10 mouse cellular contexts compared by ENCODE assay signal in the genomic region with DNA sequence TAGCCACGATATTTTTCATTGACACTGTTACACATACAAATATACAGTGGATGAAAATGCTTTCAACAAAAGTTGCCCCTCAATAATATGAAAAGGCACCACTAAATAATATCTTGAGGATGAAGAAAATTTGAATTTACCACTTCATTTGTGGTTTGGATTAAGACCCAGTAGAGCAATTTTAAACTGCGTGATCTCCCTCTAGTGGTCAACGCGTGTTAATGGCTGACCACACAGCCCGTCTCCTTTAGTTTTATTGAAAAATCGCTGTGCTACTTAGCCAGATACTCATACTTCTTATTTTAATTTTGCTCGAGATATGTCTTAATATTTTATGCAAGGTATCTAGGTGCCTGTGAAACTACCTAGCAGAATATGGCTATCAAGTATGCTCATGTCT.
DNase-seq lines count a peak whose midpoint lies in the region; ATAC-seq and TF ChIP-seq lines count a peak whose summit lies in the region.
"Had no signal": no experiment of that assay in that cellular context is flagged by ENCODE, and none has a peak within 500 bp of the region (broad histone marks: within the 10 kb centered on the region; RNA-seq: fewer than 3 reads in every experiment).

No protein-coding gene starts in this region.

- no peaks in the 10 kb centered on the region for H3K9me3 ChIP-seq in heart, embryonic 12.5 days (replicated peaks)
- no peaks in the 10 kb centered on the region for H3K9me3 ChIP-seq in midbrain, embryonic 14.5 days (ENCODE audit: control insufficient read depth, low read length)
- no peaks in the 10 kb centered on the region for H3K9me3 ChIP-seq in midbrain, embryonic 15.5 days
- no peaks in the 10 kb centered on the region for H3K9me3 ChIP-seq in stomach, postnatal 0 days (ENCODE audit: control insufficient read depth, low read length)
- H3K9me3 ChIP-seq: embryonic facial prominence, embryonic 12.5 days; stomach, embryonic 15.5 days had no signal

- no peak overlapping the region for H3K4me2 ChIP-seq in heart, embryonic 12.5 days
- H3K4me2 ChIP-seq in midbrain, embryonic 14.5 days (ENCODE audit: low read length), result no peak overlapping the region
- H3K4me2 ChIP-seq in midbrain, embryonic 15.5 days, result no peak overlapping the region
- no peak overlapping the region for H3K4me2 ChIP-seq in stomach, postnatal 0 days (replicated peaks; ENCODE audit: low read depth)
- H3K4me2 ChIP-seq: embryonic facial prominence, embryonic 12.5 days; stomach, embryonic 15.5 days had no signal

- no peaks in the 10 kb centered on the region for H3K36me3 ChIP-seq in heart, embryonic 12.5 days
- no peaks in the 10 kb centered on the region for H3K36me3 ChIP-seq in midbrain, embryonic 14.5 days (ENCODE audit: control insufficient read depth, insufficient read depth, low read length)
- H3K36me3 ChIP-seq in midbrain, embryonic 15.5 days (replicated peaks), result no peaks in the 10 kb centered on the region
- no peaks in the 10 kb centered on the region for H3K36me3 ChIP-seq in stomach, postnatal 0 days (ENCODE audit: control insufficient read depth, insufficient read depth, low read length)
- H3K36me3 ChIP-seq: embryonic facial prominence, embryonic 12.5 days; stomach, embryonic 15.5 days had no signal

- ATAC-seq in heart, embryonic 12.5 days (ENCODE audit: insufficient number of reproducible peaks, low FRiP score), result no peak
- no peak for ATAC-seq in midbrain, embryonic 14.5 days (ENCODE audit: low FRiP score, low TSS enrichment)
- no peak for ATAC-seq in midbrain, embryonic 15.5 days (replicated peaks)
- ATAC-seq in stomach, postnatal 0 days (ENCODE audit: low FRiP score, low TSS enrichment), result no peak

- WGBS in heart, embryonic 12.5 days, result 24% methylated on average over 7 of the region's 7 CpGs
- 21% methylated on average over 7 of the region's 7 CpGs for WGBS in midbrain, embryonic 14.5 days
- 21% methylated on average over 7 of the region's 7 CpGs for WGBS in midbrain, embryonic 15.5 days
- WGBS in stomach, postnatal 0 days, result 15% methylated on average over 7 of the region's 7 CpGs

- no peak for TF ChIP-seq EP300 in stomach, postnatal 0 days (optimal IDR thresholded peaks at IDR 0.05)

- peak; percentile 3 for DNase-seq in heart, adult 8-10 months (ENCODE audit: low spot score)
- DNase-seq in midbrain, embryonic 14.5 days, result peak; percentile 87
- peak; percentile 19 for DNase-seq in embryo, embryonic 11.5 days (ENCODE audit: low read depth, low spot score)
- DNase-seq in stomach, postnatal 0 days (ENCODE audit: low spot score), result no peak
- no peak for DNase-seq in gastrocnemius, postnatal 36 days
- no peak for DNase-seq in spleen, postnatal 4 days (ENCODE audit: low spot score in 2 of 2)

- no peak overlapping the region for H3K4me3 ChIP-seq in heart, embryonic 12.5 days
- H3K4me3 ChIP-seq in midbrain, embryonic 14.5 days (replicated peaks; ENCODE audit: low read depth, low read length), result no peak overlapping the region
- H3K4me3 ChIP-seq in midbrain, embryonic 15.5 days, result no peak overlapping the region
- H3K4me3 ChIP-seq in stomach, postnatal 0 days (ENCODE audit: low read depth, low read length), result no peak overlapping the region
- H3K4me3 ChIP-seq: embryonic facial prominence, embryonic 12.5 days; stomach, embryonic 15.5 days had no signal

- H3K27ac ChIP-seq in heart, embryonic 12.5 days (ENCODE audit: poor library complexity, severe bottlenecking), result no peak overlapping the region
- no peak overlapping the region for H3K27ac ChIP-seq in midbrain, embryonic 14.5 days (replicated peaks; ENCODE audit: low read depth, low read length)
- no peak overlapping the region for H3K27ac ChIP-seq in midbrain, embryonic 15.5 days
- H3K27ac ChIP-seq in stomach, postnatal 0 days (replicated peaks), result no peak overlapping the region
- H3K27ac ChIP-seq: embryonic facial prominence, embryonic 12.5 days; stomach, embryonic 15.5 days had no signal

- no peaks in the 10 kb centered on the region for H3K27me3 ChIP-seq in heart, embryonic 12.5 days (replicated peaks)
- H3K27me3 ChIP-seq in midbrain, embryonic 14.5 days (ENCODE audit: control insufficient read depth, insufficient read depth, low read length), result no peaks in the 10 kb centered on the region
- no peaks in the 10 kb centered on the region for H3K27me3 ChIP-seq in midbrain, embryonic 15.5 days (replicated peaks)
- no peaks in the 10 kb centered on the region for H3K27me3 ChIP-seq in stomach, postnatal 0 days (ENCODE audit: control insufficient read depth, insufficient read depth, low read length)
- H3K27me3 ChIP-seq: embryonic facial prominence, embryonic 12.5 days; stomach, embryonic 15.5 days had no signal

- H3K9ac ChIP-seq in heart, embryonic 12.5 days, result no peak overlapping the region
- no peak overlapping the region for H3K9ac ChIP-seq in midbrain, embryonic 14.5 days (replicated peaks; ENCODE audit: low read length)
- H3K9ac ChIP-seq in midbrain, embryonic 15.5 days, result no peak overlapping the region
- H3K9ac ChIP-seq in stomach, postnatal 0 days (ENCODE audit: low read length), result no peak overlapping the region
- H3K9ac ChIP-seq: embryonic facial prominence, embryonic 12.5 days; stomach, embryonic 15.5 days had no signal

- peak; percentile 85 for TF ChIP-seq CTCF in stomach, postnatal 0 days (IDR thresholded peaks at IDR 0.05; ENCODE audit: low read depth)

- no peaks in the 10 kb centered on the region for H3K4me1 ChIP-seq in heart, embryonic 12.5 days (replicated peaks)
- no peaks in the 10 kb centered on the region for H3K4me1 ChIP-seq in midbrain, embryonic 14.5 days (ENCODE audit: control insufficient read depth, insufficient read depth, low read length)
- no peaks in the 10 kb centered on the region for H3K4me1 ChIP-seq in midbrain, embryonic 15.5 days
- H3K4me1 ChIP-seq in stomach, postnatal 0 days (replicated peaks; ENCODE audit: control insufficient read depth, insufficient read depth), result no peaks in the 10 kb centered on the region
- H3K4me1 ChIP-seq: embryonic facial prominence, embryonic 12.5 days; stomach, embryonic 15.5 days had no signal

- intact Hi-C loops in gastrocnemius, postnatal 36 days (cut with DNase I), result loop anchor here (2.0 kb wide), 1 partner anchor 263 kb away; no protein-coding TSS in a partner anchor

Comparison
In these comparisons a context has a peak if more than half of its experiments do, and no peak if none do; other contexts are left out.
1. DNase-seq: peak in heart, adult 8-10 months (single experiment), midbrain, embryonic 14.5 days (single experiment) and embryo, embryonic 11.5 days (single experiment); none in stomach, postnatal 0 days (single experiment), gastrocnemius, postnatal 36 days (0 of 2) and spleen, postnatal 4 days (0 of 2).